Mouse (Mus musculus): ENCODE measurements around the gene Efnb3. TPM values are rescaled to one million over a fixed set of nuclear protein-coding genes. Genes with fewer than 3 reads are reported as not detected.

Gene Efnb3
- polyA plus RNA-seq, 1 experiment from 2014 or later = 57.0 TPM

DNA sequence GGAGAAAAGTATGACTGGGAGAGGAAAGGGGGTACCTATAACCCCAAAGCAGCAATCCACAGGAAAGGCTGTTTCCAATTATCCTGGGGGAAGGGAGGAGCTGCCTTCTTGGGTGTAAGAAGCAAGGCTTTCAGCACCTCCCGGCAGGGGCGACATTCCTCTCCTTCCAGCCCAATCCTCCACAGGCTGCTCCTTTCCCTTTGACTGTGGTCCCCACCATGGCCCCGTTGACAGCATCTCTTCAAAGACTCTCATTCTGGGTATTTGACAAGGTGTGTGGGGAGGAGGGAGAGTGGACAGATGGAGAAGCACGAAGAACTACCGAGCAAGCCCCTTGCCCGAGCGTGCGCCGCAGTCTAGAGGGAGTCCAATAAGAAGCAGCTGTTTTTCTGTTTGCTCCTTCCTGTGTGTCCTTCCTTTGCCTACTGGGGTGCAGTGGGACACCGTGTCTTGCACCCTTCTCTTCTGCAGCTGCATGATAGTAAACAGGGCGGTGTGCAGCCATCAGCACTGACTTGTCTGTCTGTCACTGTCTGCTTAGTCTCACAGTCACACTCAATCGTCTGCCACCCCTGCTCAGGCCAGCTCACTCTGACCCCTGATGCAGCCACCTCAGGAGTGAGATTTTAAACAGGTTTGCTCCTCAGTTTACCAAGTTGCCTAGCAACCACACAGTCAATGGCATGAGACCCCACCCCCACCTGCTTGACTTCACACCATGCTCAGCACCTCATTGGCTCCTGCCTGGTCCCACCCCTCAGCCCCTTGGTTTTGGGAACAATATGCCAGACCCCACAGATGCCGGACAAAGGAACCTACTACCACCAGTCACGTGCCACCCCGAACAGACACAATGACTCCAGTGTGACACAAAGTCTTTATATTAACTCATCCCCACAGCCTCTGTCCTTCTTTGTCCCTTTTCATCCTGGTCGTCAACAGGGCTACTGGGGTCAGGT is 1.2 kb upstream of the Efnb3 start:
- no peaks in the 10 kb centered on the region for H3K27me3 ChIP-seq
- 11% methylated on average over 16 of the region's 16 CpGs for WGBS
- peak; percentile 50 for ATAC-seq (ENCODE audit: insufficient number of reproducible peaks, insufficient read depth, low FRiP score, low TSS enrichment)
- peak overlapping the region; percentile 81 for H3K4me3 ChIP-seq
- peak overlapping the region; percentile 91; the same call in 1 of the 2 replicates for H3K9ac ChIP-seq
- peak overlapping the region; percentile 94 for H3K27ac ChIP-seq
- no peaks in the 10 kb centered on the region for H3K9me3 ChIP-seq
- H3K4me2 ChIP-seq (replicated peaks) = peak overlapping the region; percentile 82
- H3K36me3 ChIP-seq = peaks cover 31% of the 10 kb centered on the region
- H3K4me1 ChIP-seq = peaks cover 59% of the 10 kb centered on the region

DNA sequence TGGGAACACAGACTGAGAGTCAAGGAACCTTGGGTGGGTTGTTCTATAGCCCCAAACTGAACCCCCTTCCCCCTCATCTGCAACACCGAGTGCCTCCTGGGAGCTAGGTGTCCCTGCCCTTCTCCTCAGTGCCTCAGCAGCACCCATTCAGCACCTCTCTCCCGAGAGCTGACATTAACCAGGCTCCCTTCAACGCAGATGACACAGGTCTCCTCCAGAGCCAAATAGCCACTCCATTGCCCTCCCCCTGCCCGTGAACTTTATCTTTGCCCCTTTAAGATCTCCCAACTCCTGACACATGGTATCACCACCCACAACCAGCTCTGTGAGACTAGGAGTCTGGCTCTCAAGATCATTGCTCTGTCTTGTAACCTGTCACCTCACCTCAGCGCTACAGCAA is 822 bp downstream of the Efnb3 start:
- no peaks in the 10 kb centered on the region for H3K27me3 ChIP-seq
- H3K36me3 ChIP-seq = peaks cover 41% of the 10 kb centered on the region
- H3K9ac ChIP-seq = peak overlapping the region; percentile 91
- WGBS = 11% methylated on average over 5 of the region's 5 CpGs
- H3K4me3 ChIP-seq = peak overlapping the region; percentile 81
- H3K4me2 ChIP-seq (replicated peaks) = peak overlapping the region; percentile 82
- H3K27ac ChIP-seq = peak overlapping the region; percentile 94; the same call in 1 of the 2 replicates
- H3K4me1 ChIP-seq = peaks cover 60% of the 10 kb centered on the region
- ATAC-seq (ENCODE audit: insufficient number of reproducible peaks, insufficient read depth, low FRiP score, low TSS enrichment) = no peak
- no peaks in the 10 kb centered on the region for H3K9me3 ChIP-seq

DNA sequence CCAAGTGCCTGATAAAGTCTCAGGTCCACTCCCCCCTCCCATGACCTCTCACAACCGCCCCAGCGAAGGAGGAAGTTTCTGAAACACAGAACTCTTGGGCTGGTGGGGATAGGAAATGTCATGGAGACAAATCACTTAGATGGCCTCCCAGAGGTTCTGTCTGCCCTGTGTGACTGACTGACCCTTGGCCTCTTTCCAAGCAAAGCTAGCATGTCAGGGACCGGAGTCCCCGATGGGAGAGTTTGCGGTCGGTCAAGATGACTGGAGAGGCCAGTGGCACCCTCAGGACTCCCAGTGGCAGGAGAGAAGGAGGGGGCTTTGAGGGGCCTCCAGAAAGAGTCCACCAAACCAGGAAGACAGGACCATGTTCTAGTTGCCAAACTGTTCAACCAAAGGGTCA is 1.2 kb downstream of the Efnb3 start:
- Histone ChIP-seq H3K4me1 (peaks cover 58% of the 10 kb centered on the region), H3K4me3 (peak overlapping the region; percentile 81), H3K9ac (peak overlapping the region; percentile 91), H3K9me3 (no peaks in the 10 kb centered on the region), H3K4me2 (replicated peaks) (peak overlapping the region; percentile 82), H3K27me3 (no peaks in the 10 kb centered on the region), H3K27ac (no peak overlapping the region), H3K36me3 (peaks cover 42% of the 10 kb centered on the region)
- ATAC-seq (ENCODE audit: insufficient number of reproducible peaks, insufficient read depth, low FRiP score, low TSS enrichment) = no peak
- WGBS = 30% methylated on average over 6 of the region's 6 CpGs

GRCm38 (mm10) chr11:69557381-69557958 is 2.5 kb downstream of the Efnb3 start:
- H3K27ac ChIP-seq = no peak overlapping the region
- no peak for ATAC-seq (ENCODE audit: insufficient number of reproducible peaks, insufficient read depth, low FRiP score, low TSS enrichment)
- H3K36me3 ChIP-seq = peaks cover 32% of the 10 kb centered on the region
- peaks cover 61% of the 10 kb centered on the region for H3K4me1 ChIP-seq
- H3K27me3 ChIP-seq = no peaks in the 10 kb centered on the region
- peak overlapping the region; percentile 82 for H3K4me2 ChIP-seq (replicated peaks)
- 32% methylated on average over 14 of the region's 14 CpGs for WGBS
- H3K9me3 ChIP-seq = no peaks in the 10 kb centered on the region
- H3K9ac ChIP-seq = no peak overlapping the region
- H3K4me3 ChIP-seq = peak overlapping the region; percentile 18

DNA sequence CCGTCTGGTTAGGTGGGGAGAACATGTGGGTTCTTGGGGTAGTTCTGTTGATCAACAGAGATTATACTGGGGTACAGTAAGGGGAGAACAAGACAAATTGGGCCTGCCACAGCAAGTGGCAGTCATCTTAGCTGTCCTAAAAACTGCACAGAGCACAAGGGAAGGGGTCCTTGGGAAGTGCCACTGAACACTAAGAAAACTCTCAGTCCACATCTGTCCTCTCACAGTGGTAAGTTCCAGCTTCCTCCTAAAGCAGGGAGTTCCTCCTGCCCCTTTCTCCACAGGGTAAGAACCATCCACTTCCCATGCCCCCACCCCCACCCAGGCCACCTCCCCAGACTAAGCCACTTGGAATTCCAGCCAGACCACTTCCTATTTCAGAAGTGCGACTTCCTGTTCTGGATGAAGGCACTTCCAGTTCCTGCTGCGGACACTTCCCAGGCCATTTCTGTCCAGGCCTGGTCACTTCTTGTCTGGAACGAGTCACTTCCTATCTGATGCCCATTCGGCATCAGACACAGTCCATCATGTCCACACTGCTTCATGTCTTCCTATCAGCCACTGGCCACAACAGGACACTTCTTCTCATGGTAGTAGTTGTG is 5.4 kb downstream of the Efnb3 start:
- Histone ChIP-seq H3K27ac (no peak overlapping the region), H3K9me3 (no peaks in the 10 kb centered on the region), H3K4me1 (peaks cover 41% of the 10 kb centered on the region), H3K4me3 (no peak overlapping the region), H3K9ac (no peak overlapping the region), H3K4me2 (replicated peaks) (no peak overlapping the region), H3K36me3 (peaks cover 24% of the 10 kb centered on the region), H3K27me3 (0 out of 2 replicates have a peak, but pooled peaks cover under 1% of the 10 kb centered on the region)
- ATAC-seq (ENCODE audit: insufficient number of reproducible peaks, insufficient read depth, low FRiP score, low TSS enrichment) = no peak
- WGBS = 80% methylated on average over 5 of the region's 5 CpGs

GRCm38 (mm10) chr11:69553341-69553721 is 6.7 kb downstream of the Efnb3 start:
- no peak overlapping the region; the same call in 1 of the 2 replicates for H3K4me2 ChIP-seq (replicated peaks)
- no peak overlapping the region; the same call in 1 of the 2 replicates for H3K27ac ChIP-seq
- no peak overlapping the region for H3K4me3 ChIP-seq
- WGBS = 4% methylated on average over 2 of the region's 2 CpGs
- no peaks in the 10 kb centered on the region for H3K9me3 ChIP-seq
- no peak for ATAC-seq (ENCODE audit: insufficient number of reproducible peaks, insufficient read depth, low FRiP score, low TSS enrichment)
- H3K9ac ChIP-seq = no peak overlapping the region
- H3K27me3 ChIP-seq = peaks cover 10% of the 10 kb centered on the region
- peaks cover 24% of the 10 kb centered on the region for H3K36me3 ChIP-seq
- peaks cover 44% of the 10 kb centered on the region for H3K4me1 ChIP-seq

- Histone ChIP-seq H3K4me3 (no peak overlapping the region), H3K9me3 (no peaks in the 10 kb centered on the region), H3K4me2 (replicated peaks) (no peak overlapping the region; the same call in 1 of the 2 replicates), H3K27me3 (peaks cover 10% of the 10 kb centered on the region), H3K36me3 (peaks cover 24% of the 10 kb centered on the region), H3K4me1 (peaks cover 40% of the 10 kb centered on the region), H3K27ac (no peak overlapping the region; the same call in 1 of the 2 replicates), H3K9ac (no peak overlapping the region)
- 20% methylated on average over 14 of the region's 14 CpGs for WGBS
- peak; percentile 38; the same call in 1 of the 2 replicates for ATAC-seq (ENCODE audit: insufficient number of reproducible peaks, insufficient read depth, low FRiP score, low TSS enrichment)
These were observed 7.2 kb downstream of the Efnb3 start for GRCm38 (mm10) chr11:69552622-69553340.

DNA sequence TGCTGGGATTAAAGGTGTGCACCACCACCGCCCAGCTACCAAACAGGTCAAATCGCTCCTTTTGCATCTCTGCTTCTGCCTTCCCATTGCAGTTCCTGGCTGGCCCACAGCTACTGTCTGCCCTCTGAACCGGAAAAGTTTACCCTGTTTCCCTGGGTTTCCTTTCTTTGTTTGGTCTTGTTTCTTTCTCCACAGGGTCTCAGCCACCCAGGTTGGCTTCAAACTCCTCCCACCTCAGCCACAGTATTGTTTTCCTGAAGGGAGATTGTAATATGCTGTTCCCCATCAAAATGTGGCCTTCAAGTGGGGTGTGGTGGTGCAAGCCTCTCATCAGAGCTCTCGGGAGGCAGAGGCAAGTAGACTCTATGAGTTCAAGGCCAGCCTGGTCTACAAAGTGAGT is 8.7 kb downstream of the Efnb3 start:
- ATAC-seq (ENCODE audit: insufficient number of reproducible peaks, insufficient read depth, low FRiP score, low TSS enrichment) = no peak
- Histone ChIP-seq H3K36me3 (peaks cover 21% of the 10 kb centered on the region), H3K27me3 (peaks cover 10% of the 10 kb centered on the region), H3K4me3 (no peak overlapping the region), H3K9ac (no peak overlapping the region), H3K27ac (no peak overlapping the region), H3K9me3 (no peaks in the 10 kb centered on the region), H3K4me2 (replicated peaks) (no peak overlapping the region), H3K4me1 (peaks cover 35% of the 10 kb centered on the region)
- WGBS = 62% methylated on average over 4 of the region's 4 CpGs

- no peak for ATAC-seq (ENCODE audit: insufficient number of reproducible peaks, insufficient read depth, low FRiP score, low TSS enrichment)
- Histone ChIP-seq H3K9ac (no peak within 1 kb of the TSS), H3K27me3 (peaks cover 10% of the 10 kb centered on the region), H3K4me3 (no peak within 1 kb of the TSS), H3K27ac (no peak within 1 kb of the TSS), H3K9me3 (no peaks in the 10 kb centered on the region), H3K4me2 (replicated peaks) (no peak within 1 kb of the TSS), H3K4me1 (peaks cover 35% of the 10 kb centered on the region), H3K36me3 (0 out of 2 replicates have a peak, but pooled peaks cover under 1% of the 10 kb centered on the region)
- 50% methylated on average over 12 of the region's 12 CpGs for WGBS
These were observed 10.8 kb downstream of the Efnb3 start, which contains the start of gene Dnah2 for GRCm38 (mm10) chr11:69549060-69549656. Gene Dnah2, minus strand, starts transcription at chr11:69549110.

GRCm38 (mm10) chr11:69547071-69547470 is 12.9 kb downstream of the Efnb3 start:
- Histone ChIP-seq H3K4me2 (replicated peaks) (peak overlapping the region; percentile 79), H3K36me3 (no peaks in the 10 kb centered on the region), H3K27ac (peak overlapping the region; percentile 93), H3K4me3 (peak overlapping the region; percentile 43), H3K4me1 (peaks cover 25% of the 10 kb centered on the region), H3K9me3 (no peaks in the 10 kb centered on the region), H3K9ac (peak overlapping the region; percentile 54), H3K27me3 (peaks cover 10% of the 10 kb centered on the region)
- WGBS = 4% methylated on average over 15 of the region's 15 CpGs
- peak; percentile 11; the same call in 1 of the 2 replicates for ATAC-seq (ENCODE audit: insufficient number of reproducible peaks, insufficient read depth, low FRiP score, low TSS enrichment)
